Mouse (Mus musculus) G1E-ER4 (cell line): ENCODE data around the gene Polr1b. TPM values are rescaled to one million over a fixed set of nuclear protein-coding genes. Genes with fewer than 3 reads are reported as not detected.

Experiments used
- GATA1 ChIP-seq: IDR thresholded peaks from one replicate; pipeline ENCODE4 v1.8.0; 2012; ENCODE audit warnings: low read length, inconsistent platforms
- polyA plus RNA-seq: library from polyadenylated mRNA; stranded (reverse); fragments of >175 nt; gene quantifications from 2 replicates; pipeline ENCODE4 v1.2.3, GENCODE M21; 2012

Polr1b gene
- polyA plus RNA-seq: 25.8 and 27.1 TPM in 2 replicates

DNA sequence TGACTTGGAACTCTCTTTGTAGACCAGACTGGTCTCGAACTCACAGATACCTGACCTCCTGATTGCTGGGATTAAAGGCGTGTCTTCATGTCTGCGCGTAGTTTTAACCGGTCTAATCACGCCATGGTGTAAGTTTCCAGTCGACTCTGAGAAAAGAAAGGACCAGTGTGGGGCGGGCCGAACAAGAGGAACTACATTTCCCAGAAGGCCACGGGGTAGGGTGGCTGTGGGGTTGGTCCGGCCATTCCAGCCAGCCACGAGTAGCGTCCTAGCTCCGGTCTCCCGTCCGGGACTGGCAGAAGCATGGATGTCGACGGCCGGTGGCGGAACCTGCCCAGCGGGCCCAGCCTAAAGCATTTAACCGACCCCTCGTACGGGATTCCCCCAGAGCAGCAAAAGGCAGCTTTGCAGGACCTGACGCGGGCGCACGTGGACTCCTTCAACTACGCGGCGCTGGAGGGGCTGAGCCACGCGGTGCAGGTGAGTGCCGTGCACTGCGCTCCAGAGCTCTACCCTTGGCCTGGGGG lies at the start of gene Polr1b:
Gene Polr1b, plus strand, starts transcription at position 212 of the 527 bp plus-strand sequence.
- TF ChIP-seq GATA1: no peak

DNA sequence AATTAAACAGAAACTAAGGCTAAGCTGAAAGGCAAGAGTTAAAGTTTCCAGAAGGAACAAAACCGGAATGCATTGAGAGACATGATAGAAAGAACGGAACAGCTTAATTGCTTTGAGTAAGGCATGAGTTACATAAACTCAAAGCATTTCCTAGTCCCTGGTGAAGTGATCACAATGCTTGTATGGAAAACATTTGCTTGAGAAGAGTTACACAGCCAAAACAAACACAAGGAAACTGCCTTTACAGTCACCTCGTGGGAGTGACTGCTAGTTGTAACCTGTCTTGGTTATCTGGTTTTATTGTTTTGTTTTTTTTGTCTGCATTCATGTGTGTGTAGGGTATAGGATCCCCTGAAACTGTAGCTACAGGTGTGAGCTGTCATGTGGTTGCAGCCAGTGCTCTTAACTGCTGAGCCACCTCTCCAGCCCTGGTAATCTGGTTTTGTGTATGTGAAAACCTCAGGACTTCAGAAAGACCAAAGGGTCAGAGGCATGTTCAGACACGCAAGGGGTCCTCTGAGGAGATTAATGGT lies 48.3 kb upstream of the Polr1b start:
- TF ChIP-seq GATA1: no peak

DNA sequence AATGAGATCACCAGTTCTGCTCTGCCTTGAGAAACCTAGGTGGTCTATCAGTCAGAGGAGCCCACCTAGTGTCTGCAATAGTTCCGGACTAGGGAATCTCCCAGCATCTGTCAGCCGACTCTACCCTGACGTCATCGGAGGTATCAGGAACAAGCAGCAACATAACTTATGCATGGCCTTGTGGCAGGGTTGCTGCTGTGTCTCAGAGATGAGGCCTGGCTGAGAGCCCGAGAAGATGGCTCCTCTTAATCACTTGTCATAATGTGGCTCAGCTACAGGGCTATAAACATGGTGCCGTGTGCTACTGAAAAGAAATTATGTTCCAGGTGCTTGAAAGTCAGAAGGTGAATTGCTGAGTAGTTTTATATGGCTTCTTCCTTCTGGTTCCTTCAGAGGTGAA lies 45.1 kb upstream of the Polr1b start:
- no peak for TF ChIP-seq GATA1

DNA sequence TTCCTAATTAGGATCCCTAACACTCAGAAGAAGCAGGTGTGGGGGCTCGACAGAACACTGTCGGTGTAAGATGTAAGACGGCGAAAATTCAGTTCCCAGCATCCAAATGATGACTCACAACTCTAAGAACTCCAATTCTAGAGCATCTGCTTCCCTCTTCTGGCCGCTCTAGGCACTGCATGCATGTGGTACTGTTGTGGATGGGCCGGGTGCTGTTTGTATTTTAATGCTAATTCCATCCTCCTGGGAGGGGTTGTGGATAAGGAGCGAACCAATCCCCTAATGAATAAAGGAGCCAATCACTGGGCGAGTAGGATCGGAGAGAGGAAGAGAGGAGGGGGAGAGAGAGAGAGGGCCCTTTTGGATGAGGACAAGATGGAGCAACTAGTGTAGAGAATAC lies 44.2 kb upstream of the Polr1b start:
- TF ChIP-seq GATA1: no peak

DNA sequence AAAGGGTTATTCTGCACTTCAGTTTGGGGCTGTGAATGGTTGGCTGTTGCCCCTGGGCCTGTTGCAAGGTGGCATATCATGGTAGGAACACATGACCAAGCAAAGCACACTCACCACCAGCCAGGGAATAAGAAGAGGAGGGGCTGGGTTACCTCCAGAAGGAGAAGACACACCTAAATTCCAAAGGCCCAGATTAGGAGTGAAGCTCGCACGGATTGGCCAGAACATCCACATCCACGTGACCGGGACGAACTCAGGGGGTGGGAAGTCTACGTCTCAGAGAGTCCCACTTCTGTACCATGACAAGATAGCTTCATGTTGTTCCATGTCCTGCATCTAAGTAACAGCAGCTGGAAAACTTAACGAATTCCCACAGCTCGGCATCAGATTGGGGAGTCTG lies 43.5 kb upstream of the Polr1b start:
- no peak for TF ChIP-seq GATA1

DNA sequence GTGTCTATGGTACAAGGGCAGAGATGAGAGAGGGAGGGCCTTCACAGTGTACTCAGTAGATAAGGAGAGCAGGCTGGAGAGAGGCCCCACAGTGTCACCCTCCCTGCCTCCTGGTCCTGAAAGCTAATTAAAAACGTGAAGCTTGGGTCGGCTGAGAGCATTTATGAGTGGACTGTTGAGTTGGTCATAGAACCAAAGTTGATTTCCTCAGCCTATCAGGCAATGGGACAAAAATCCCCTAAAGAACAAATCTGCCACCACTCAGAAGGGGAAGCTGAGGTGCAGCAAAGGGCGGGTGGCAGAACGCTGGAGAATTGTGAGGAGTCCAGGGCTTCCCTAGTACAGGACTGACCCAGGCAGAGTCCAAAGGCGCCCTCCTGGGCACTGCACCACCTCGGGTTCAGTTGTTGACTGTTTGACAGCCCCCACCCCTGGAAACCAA lies 42.9 kb upstream of the Polr1b start:
- no peak for TF ChIP-seq GATA1

DNA sequence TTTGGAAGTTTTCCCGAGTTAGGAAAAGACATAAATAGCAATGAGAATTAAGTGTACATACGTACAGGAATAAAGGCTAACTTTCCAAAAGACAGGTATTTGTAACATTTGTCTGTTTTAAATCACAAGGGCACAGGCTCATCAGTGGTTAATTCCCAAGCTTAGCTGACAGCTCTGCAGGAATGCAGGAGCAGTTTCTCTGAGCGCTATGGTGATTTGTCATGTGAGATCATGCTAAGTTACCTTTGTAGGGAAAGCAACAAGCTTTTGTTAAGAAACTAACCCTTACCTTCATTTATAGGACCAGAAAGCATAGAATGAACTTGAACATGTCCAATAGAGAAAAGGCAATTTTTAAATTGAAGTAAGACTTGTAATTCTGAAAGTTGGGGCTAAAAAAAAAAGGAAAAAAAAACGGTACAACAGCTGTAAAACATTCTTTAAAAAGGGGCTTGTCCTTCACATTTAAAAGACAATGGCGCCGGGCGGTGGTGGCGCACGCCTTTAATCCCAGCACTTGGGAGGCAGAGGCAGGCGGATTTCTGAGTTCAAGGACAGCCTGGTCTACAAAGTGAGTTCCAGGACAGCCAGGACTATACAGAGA lies 39.2 kb upstream of the Polr1b start:
- TF ChIP-seq GATA1: no peak

DNA sequence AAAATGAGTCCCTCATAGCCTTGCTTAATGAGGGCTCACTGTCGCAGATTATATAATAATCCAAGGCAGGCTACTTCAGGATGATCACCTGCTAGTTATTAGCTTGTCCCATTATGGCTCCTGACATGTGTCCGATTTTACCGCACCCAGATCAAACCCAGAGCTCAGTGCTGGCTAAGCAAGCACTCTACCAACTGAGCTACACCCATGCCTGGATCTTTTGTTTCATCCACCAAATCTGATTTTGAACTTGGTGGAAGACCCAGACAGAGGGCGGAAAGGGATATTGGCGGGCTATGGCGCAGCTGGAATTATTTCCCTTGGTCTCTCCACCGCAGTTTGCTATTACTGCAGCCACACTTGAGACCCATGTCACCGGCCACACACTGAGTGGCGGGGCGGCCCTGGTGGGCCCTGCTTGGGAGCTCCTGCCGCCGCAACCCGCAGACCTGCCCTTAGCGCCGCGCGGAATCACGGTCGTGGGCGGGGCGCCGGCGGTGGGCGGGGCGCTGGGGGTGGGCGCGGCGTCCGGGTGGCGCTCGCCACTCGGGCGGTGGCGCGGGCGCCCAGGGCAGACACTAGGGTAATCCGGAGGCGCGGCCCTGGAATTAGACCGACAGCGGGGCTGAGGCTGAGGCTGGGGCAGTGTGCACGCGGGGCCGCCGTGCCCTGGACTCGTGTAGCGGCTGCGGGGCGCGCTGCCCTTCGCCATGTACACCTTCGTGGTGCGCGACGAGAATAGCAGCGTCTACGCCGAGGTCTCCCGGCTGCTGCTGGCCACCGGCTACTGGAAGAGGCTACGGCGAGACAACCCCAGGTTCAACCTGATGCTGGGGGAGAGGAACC lies 35.1 kb upstream of the Polr1b start, which contains the start of gene Ttl:
Gene Ttl, plus strand, starts transcription at position 506 of the 846 bp plus-strand sequence.
- TF ChIP-seq GATA1: no peak

DNA sequence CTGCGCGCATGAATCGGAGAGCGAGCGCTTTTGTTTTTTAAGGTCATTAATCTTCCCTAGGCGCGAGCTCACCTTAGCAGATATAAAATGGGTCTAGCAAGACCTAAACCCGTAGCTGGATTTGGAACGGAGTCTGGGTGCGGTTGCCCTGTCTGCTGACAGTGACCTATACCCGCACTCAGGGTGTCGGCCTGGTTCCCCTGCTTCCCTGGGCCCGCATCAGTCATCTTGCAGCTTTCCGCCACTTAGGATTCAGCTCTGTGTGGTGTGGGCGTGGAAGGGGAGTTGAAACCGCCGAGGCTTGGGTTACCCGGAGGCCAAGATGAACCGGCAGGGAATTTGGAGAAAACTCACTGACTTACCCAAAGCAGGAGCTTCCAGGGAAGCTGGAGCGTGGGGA lies 34.5 kb upstream of the Polr1b start:
- TF ChIP-seq GATA1: no peak

DNA sequence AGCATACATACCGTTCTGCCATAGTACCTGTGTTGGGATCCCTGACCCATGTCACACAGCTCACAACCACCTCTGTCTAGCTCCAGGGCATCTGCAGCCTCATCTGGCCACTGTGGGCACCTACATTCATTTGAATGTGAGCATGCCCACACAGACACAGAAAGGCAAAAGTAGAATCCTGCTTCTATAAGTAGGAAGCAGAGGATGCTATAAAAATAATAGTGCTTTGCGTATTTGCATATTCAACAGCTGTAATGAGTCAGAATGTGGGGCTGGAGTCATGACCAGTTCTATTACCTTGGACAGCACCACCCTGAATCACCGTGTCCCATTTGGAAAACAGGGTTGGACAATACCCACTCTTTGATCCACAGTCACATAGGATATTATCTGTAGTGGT lies 30.5 kb upstream of the Polr1b start:
- TF ChIP-seq GATA1: no peak

DNA sequence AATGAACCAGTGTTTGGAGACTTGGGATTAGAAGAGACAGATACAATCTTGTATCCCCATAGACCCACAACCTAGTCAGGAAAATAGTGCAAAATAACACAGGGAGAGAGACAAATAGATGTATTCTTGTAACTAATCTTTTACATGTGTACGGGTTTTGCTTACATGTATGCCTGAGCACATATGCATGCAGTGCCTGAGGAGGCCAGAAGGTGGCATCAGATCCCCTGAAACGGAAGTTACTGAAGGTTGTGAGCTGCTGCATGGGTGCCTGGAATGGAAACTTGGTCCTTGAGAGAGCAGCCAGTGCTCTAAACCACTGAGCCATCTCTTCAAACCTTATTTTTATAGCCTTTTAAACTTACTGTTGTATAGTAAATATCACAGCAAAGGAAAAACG lies 22.5 kb upstream of the Polr1b start:
- TF ChIP-seq GATA1: no peak

DNA sequence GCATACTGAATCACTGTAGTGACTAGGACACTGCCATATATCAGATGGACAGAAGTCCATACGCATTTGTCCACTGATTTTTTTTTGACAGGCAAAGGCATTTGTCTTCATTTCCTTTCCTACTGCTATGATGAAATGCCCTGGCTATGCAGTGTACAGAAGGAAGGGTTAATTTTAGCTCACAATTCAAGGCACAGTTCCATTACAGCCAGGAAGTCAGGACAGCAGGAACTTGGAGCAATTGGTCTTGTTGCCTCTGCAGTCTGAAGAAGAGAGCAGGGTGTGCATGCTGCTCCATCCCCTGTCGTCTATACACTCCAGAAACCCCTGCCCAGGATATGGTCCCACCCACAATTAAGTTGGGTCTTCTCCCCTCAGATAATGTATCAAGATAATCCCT lies 21.6 kb upstream of the Polr1b start:
- TF ChIP-seq GATA1: no peak

DNA sequence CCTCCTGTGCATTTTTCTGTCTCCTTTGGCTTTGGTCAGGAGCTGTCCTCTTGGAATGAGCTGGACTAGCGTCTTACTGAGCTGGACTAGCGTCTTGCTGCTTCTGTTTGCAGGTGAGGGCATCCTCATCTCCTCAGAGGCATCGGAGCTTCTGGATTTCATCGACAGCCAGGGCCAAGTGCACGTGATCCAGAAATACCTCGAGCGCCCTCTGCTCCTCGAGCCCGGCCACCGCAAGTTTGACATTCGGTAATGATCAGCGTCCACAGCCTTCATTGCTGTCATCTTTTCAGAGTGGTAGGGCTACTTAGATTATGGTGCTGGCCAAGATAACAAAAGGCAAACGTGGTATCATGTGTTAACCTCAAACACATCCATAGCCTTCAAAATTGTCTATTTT lies 19.7 kb upstream of the Polr1b start:
- no peak for TF ChIP-seq GATA1

DNA sequence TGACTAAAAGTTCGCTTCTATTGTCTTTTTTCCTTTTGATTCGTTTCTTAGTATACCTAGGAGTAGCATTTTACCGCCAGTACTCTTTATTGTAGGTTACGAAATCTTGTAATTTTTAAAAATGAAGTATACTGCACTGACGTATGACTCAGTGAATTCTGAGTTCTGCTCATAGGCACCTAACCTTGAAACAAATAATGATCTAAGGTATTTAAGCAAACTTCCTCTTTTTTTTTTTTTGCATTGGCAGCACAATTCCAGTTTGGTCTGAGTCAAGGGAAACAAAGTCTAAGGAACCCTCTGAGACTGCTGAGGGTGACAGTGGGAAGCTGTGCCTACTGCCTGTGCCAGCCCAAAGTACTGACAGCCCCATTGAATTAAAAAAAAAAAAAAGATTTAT lies 17.3 kb upstream of the Polr1b start:
- no peak for TF ChIP-seq GATA1

DNA sequence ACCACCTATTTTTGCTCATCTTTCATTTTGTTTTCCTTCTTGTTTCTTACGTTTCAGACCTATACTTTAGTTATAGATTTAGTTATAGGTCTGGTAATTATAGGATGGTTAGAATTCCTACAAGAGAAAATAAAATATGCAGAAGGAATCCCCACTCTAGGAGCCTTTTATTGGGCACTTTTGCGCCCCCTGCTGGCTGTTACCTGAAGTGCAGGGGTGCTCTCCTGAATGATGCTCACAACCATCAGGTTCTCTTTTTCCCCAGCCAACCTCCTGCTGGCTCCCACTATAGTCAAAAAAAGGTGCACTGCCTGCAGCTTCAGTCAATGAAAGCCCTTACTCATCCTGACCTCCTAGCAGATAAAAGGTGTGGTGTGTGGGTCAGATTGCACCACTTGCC lies 15.8 kb upstream of the Polr1b start:
- TF ChIP-seq GATA1: no peak

DNA sequence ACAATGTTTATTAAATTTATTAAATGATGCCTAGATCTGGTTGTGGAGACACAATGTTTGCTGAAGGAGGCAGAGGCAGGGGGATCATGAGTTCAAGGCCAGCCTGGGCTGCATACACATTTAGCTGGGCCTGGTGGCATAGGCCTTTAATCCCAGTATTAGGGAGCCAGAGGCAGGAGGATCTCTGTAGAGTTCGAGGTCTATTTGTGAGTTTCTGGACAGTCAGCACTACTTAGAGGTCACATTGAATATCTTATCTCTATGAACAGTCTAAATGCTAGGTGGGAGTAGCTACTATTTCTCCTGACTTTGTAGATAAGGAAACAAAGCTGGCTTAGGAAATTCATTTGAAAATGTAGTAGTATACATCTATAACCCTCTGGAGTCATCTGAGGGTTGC lies 13.3 kb upstream of the Polr1b start:
- TF ChIP-seq GATA1: no peak
